21 mouse cellular contexts compared by ENCODE assay signal in the genomic region with DNA sequence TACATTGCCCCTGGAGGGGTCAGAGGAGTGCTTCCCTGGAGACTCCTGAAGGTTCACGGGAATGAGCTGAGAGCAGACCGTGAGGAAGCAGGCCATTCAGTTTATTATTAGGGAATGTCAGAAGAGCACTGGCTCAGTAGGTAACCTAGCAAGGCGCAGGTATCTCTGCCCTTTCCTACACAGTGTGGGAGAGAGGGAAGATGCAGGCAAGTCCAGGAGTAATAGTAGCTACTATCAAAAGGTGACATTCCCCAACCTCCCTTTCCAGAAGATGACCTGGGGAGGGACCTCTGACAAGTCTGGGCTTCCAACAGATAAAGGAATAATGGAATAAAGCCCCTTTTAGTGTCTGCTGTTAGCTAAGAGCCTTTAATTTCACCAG. TPM values are rescaled to one million over a fixed set of nuclear protein-coding genes. Genes with fewer than 3 reads are reported as not detected.
DNase-seq lines count a peak whose midpoint lies in the region; ATAC-seq lines count a peak whose summit lies in the region.
"Had no signal": no experiment of that assay in that cellular context is flagged by ENCODE, and none has a peak within 500 bp of the region (broad histone marks: within the 10 kb centered on the region; RNA-seq: fewer than 3 reads in every experiment).

No protein-coding gene starts in this region.

- WGBS in heart, embryonic 13.5 days, result 41% methylated on average over 3 of the region's 3 CpGs
- WGBS in liver, embryonic 11.5 days, result 66% methylated on average over 3 of the region's 3 CpGs
- WGBS in liver, embryonic 15.5 days (ENCODE audit: insufficient replicate concordance), result 63% methylated on average over 3 of the region's 3 CpGs

- H3K27me3 ChIP-seq in erythroblast, embryonic 14.5 days (ENCODE audit: control insufficient read depth), result no peaks in the 10 kb centered on the region
- no peaks in the 10 kb centered on the region for H3K27me3 ChIP-seq in heart, embryonic 13.5 days (replicated peaks)
- no peaks in the 10 kb centered on the region for H3K27me3 ChIP-seq in liver, embryonic 11.5 days (replicated peaks; ENCODE audit: control insufficient read depth, insufficient read depth, low read length)
- H3K27me3 ChIP-seq in liver, embryonic 15.5 days, result no peaks in the 10 kb centered on the region
- H3K27me3 ChIP-seq: embryonic facial prominence, embryonic 15.5 days; kidney, embryonic 15.5 days; midbrain, embryonic 12.5 days had no signal

- H3K9me3 ChIP-seq in erythroblast, embryonic 14.5 days (ENCODE audit: control insufficient read depth, low read length), result no peaks in the 10 kb centered on the region
- no peaks in the 10 kb centered on the region for H3K9me3 ChIP-seq in heart, embryonic 13.5 days
- no peaks in the 10 kb centered on the region for H3K9me3 ChIP-seq in liver, embryonic 11.5 days (ENCODE audit: control insufficient read depth, low read length)
- H3K9me3 ChIP-seq in liver, embryonic 15.5 days (replicated peaks), result no peaks in the 10 kb centered on the region
- H3K9me3 ChIP-seq: embryonic facial prominence, embryonic 15.5 days; G1E; kidney, embryonic 15.5 days; midbrain, embryonic 12.5 days had no signal

- peak overlapping the region; percentile 37 for H3K4me3 ChIP-seq in erythroblast, embryonic 14.5 days (replicated peaks)
- no peak overlapping the region for H3K4me3 ChIP-seq in heart, embryonic 13.5 days
- H3K4me3 ChIP-seq in liver, embryonic 11.5 days (ENCODE audit: low read depth, low read length), result no peak overlapping the region
- no peak overlapping the region; the same call in 1 of the 2 replicates for H3K4me3 ChIP-seq in liver, embryonic 15.5 days (replicated peaks)
- H3K4me3 ChIP-seq: embryonic facial prominence, embryonic 15.5 days; kidney, embryonic 15.5 days; midbrain, embryonic 12.5 days had no signal

- no peak for ATAC-seq in erythroblast, adult 5-6 weeks (replicated peaks; ENCODE audit: low FRiP score, poor library complexity, severe bottlenecking)
- ATAC-seq in heart, embryonic 13.5 days (ENCODE audit: extremely low read depth, insufficient number of reproducible peaks, low FRiP score, low TSS enrichment), result no peak
- ATAC-seq in liver, embryonic 11.5 days (replicated peaks; ENCODE audit: low FRiP score), result peak; percentile 41; the same call in 1 of the 2 replicates
- ATAC-seq in liver, embryonic 15.5 days (ENCODE audit: insufficient read depth), result peak; percentile 59
- ATAC-seq: CD4-positive, CD25-positive, alpha-beta regulatory T cell, adult 4 months had no signal

- H3K4me1 ChIP-seq in erythroblast, embryonic 14.5 days (ENCODE audit: control insufficient read depth), result peaks cover 46% of the 10 kb centered on the region
- H3K4me1 ChIP-seq in heart, embryonic 13.5 days, result peaks cover 44% of the 10 kb centered on the region
- H3K4me1 ChIP-seq in liver, embryonic 11.5 days (replicated peaks; ENCODE audit: control insufficient read depth, insufficient read depth, low read length), result peaks cover 17% of the 10 kb centered on the region
- peaks cover 39% of the 10 kb centered on the region for H3K4me1 ChIP-seq in liver, embryonic 15.5 days (replicated peaks)

- H3K27ac ChIP-seq in heart, embryonic 13.5 days (replicated peaks), result peak overlapping the region; percentile 58
- H3K27ac ChIP-seq in liver, embryonic 11.5 days (ENCODE audit: low read depth, low read length), result peak overlapping the region; percentile 10
- H3K27ac ChIP-seq in liver, embryonic 15.5 days (replicated peaks), result peak overlapping the region; percentile 21
- H3K27ac ChIP-seq: kidney, embryonic 15.5 days; midbrain, embryonic 12.5 days had no signal

- intact Hi-C loops in heart, postnatal 36 days (cut with DNase I), result no loop called here

- peak overlapping the region; percentile 27; the same call in 1 of the 2 replicates for H3K4me2 ChIP-seq in heart, embryonic 13.5 days
- H3K4me2 ChIP-seq in liver, embryonic 11.5 days, result peak overlapping the region; percentile 58
- H3K4me2 ChIP-seq in liver, embryonic 15.5 days, result peak overlapping the region; percentile 54
- H3K4me2 ChIP-seq: embryonic facial prominence, embryonic 15.5 days; kidney, embryonic 15.5 days; midbrain, embryonic 12.5 days had no signal

- peaks cover 21% of the 10 kb centered on the region for H3K36me3 ChIP-seq in erythroblast, embryonic 14.5 days (ENCODE audit: control insufficient read depth)
- peaks cover 21% of the 10 kb centered on the region for H3K36me3 ChIP-seq in heart, embryonic 13.5 days
- H3K36me3 ChIP-seq in liver, embryonic 11.5 days (ENCODE audit: control insufficient read depth, insufficient read depth, low read length), result peaks cover 5% of the 10 kb centered on the region; the same call in 1 of the 2 replicates
- peaks cover 8% of the 10 kb centered on the region; the same call in 1 of the 2 replicates for H3K36me3 ChIP-seq in liver, embryonic 15.5 days (replicated peaks)

- H3K9ac ChIP-seq in heart, embryonic 13.5 days, result peak overlapping the region; percentile 51
- peak overlapping the region; percentile 53 for H3K9ac ChIP-seq in liver, embryonic 11.5 days (ENCODE audit: low read depth, low read length)
- H3K9ac ChIP-seq in liver, embryonic 15.5 days, result 0 out of 2 replicates have a peak overlapping the region, but pooled peaks have one; percentile 3
- H3K9ac ChIP-seq: embryonic facial prominence, embryonic 15.5 days; kidney, embryonic 15.5 days; midbrain, embryonic 12.5 days had no signal

- DNase-seq in heart, postnatal 36 days, result no peak
- DNase-seq in liver, embryonic 11.5 days (ENCODE audit: low spot score), result no peak
- DNase-seq in liver (no peak), MN1 (ENCODE audit: low spot score) (no peak)
- DNase-seq: cerebellum, postnatal 10 days; embryo, embryonic 11 days; gastrocnemius, postnatal 14 days; left cerebral cortex, postnatal 4 days; thymus, postnatal 4 days had no signal

RNA-seq across cellular contexts. Expression of a gene that starts 21.0 kb away (rescaled TPM):
- polyA plus RNA-seq in erythroblast, embryonic 14.5 days (2012), result not detected in 2 replicates
- not detected in 2 replicates for total RNA-seq in erythroblast, adult 5-6 weeks (2015; ENCODE audit: low replicate concordance)
- 0.43 TPM in 1 of 2 replicates, not detected in the other for total RNA-seq in erythroblast, adult 5-6 weeks (2017; ENCODE audit: low replicate concordance)
- polyA plus RNA-seq in heart, embryonic 13.5 days (2015; fragmentation: Nextera tagmentation; extraction: Ambion mirVana), result 0.04 and 0.09 TPM in 2 replicates
- not detected for total RNA-seq in heart, postnatal 36 days (2021)
- 0.05 and 0.08 TPM in 2 replicates for polyA plus RNA-seq in liver, embryonic 11.5 days (2014; fragmentation: Nextera tagmentation; extraction: Ambion mirVana)
- 0.05 TPM in 1 of 2 replicates, not detected in the other for polyA plus RNA-seq in liver, embryonic 15.5 days (2015; fragmentation: Nextera tagmentation; extraction: Ambion mirVana)
- total RNA-seq: gastrocnemius, postnatal 14 days; hematopoietic stem cell, adult 5-6 weeks had no signal
- polyA plus RNA-seq: G1E; large intestine, adult 2 months; testis, adult 2 months had no signal

RNA-seq across cellular contexts. Expression of a gene that starts 22.4 kb away (rescaled TPM):
- polyA plus RNA-seq in erythroblast, embryonic 14.5 days (2012), result 0.42 and 0.61 TPM in 2 replicates
- total RNA-seq in erythroblast, adult 5-6 weeks (2015; ENCODE audit: low replicate concordance), result 4.8 and 7.1 TPM in 2 replicates
- 5.6 and 8.2 TPM in 2 replicates for total RNA-seq in erythroblast, adult 5-6 weeks (2017; ENCODE audit: low replicate concordance)
- polyA plus RNA-seq in heart, embryonic 13.5 days (2015; fragmentation: Nextera tagmentation; extraction: Ambion mirVana), result 18.4 and 21.3 TPM in 2 replicates
- 10 to 100 TPM; 46.4 to 48.4 TPM for total RNA-seq in heart, postnatal 36 days (2021)
- polyA plus RNA-seq in liver, embryonic 11.5 days (2014; fragmentation: Nextera tagmentation; extraction: Ambion mirVana), result 23.8 and 28.1 TPM in 2 replicates
- 7.8 and 8.2 TPM in 2 replicates for polyA plus RNA-seq in liver, embryonic 15.5 days (2015; fragmentation: Nextera tagmentation; extraction: Ambion mirVana)

RNA-seq across cellular contexts. Expression of a gene that starts 51.9 kb away (rescaled TPM):
- polyA plus RNA-seq in erythroblast, embryonic 14.5 days (2012), result not detected in 2 replicates
- total RNA-seq in erythroblast, adult 5-6 weeks (2015; ENCODE audit: low replicate concordance), result not detected in 2 replicates
- not detected in 2 replicates for total RNA-seq in erythroblast, adult 5-6 weeks (2017; ENCODE audit: low replicate concordance)
- polyA plus RNA-seq in heart, embryonic 13.5 days (2015; fragmentation: Nextera tagmentation; extraction: Ambion mirVana), result not detected in 2 replicates
- total RNA-seq in heart, postnatal 36 days (2021), result under 1 TPM in 1 of 2 experiments, not detected in 1; 0.25 TPM
- polyA plus RNA-seq in liver, embryonic 11.5 days (2014; fragmentation: Nextera tagmentation; extraction: Ambion mirVana), result not detected in 2 replicates
- not detected in 2 replicates for polyA plus RNA-seq in liver, embryonic 15.5 days (2015; fragmentation: Nextera tagmentation; extraction: Ambion mirVana)
- total RNA-seq: G1E; hematopoietic stem cell, adult 5-6 weeks had no signal
- polyA plus RNA-seq: G1E had no signal

Comparison
In these comparisons a context has a peak if more than half of its experiments do, and no peak if none do; other contexts are left out.
1. ATAC-seq: peak in liver, embryonic 11.5 days (single experiment) and liver, embryonic 15.5 days (single experiment); none in erythroblast, adult 5-6 weeks (single experiment) and heart, embryonic 13.5 days (single experiment).
2. H3K9ac ChIP-seq: peak in every context shown above with its lines; median percentile 53 in liver, embryonic 11.5 days; 51 in heart, embryonic 13.5 days; 3 in liver, embryonic 15.5 days.
3. Peak in every context shown above with its lines, with median percentiles within 50 percentile points of each other: H3K27ac ChIP-seq and H3K4me2 ChIP-seq.